Mouse (Mus musculus) E14TG2a.4 (cell line): ENCODE data around the gene Col6a5.

Experiments
- H3K27me3 ChIP-seq: 2 replicates; pipeline ENCODE4 v1.6.1; 2014; ENCODE audit warnings: low read length, control low read depth; ENCODE audit not compliant: insufficient read depth
- H3K36me3 ChIP-seq: 2 replicates; pipeline ENCODE4 v1.6.1; 2014; ENCODE audit warnings: low read length, control low read depth; ENCODE audit not compliant: insufficient read depth
- H3K4me1 ChIP-seq: replicated peaks from 2 replicates; pipeline ENCODE4 v1.6.1; 2014; ENCODE audit warnings: low read depth, low read length, control low read depth
- H3K4me3 ChIP-seq: replicated peaks from 2 replicates; pipeline ENCODE4 v1.5.1; 2014; ENCODE audit warnings: mild to moderate bottlenecking, low read length
- H3K9me3 ChIP-seq: 2 replicates; pipeline ENCODE4 v1.6.1; 2014; ENCODE audit warnings: low read length, control low read depth
- CTCF ChIP-seq: conservative IDR thresholded peaks from 2 replicates; pipeline ENCODE4 v1.5.1; 2014; ENCODE audit warnings: low read length
- NANOG ChIP-seq: IDR thresholded peaks from 2 replicates; pipeline ENCODE4 v1.6.1; 2014; ENCODE audit warnings: borderline replicate concordance, low read length, mixed read lengths
- POU5F1 ChIP-seq: IDR thresholded peaks from 2 replicates; pipeline ENCODE4 v1.6.1; 2014; ENCODE audit warnings: low read length, borderline replicate concordance

Gene Col6a5

GRCm38 (mm10) chr9:105933816-105934215, 26.6 kb downstream of the Col6a5 start:
- Histone ChIP-seq H3K4me3 (no peak overlapping the region), H3K4me1 (no peaks in the 10 kb centered on the region), H3K36me3 (no peaks in the 10 kb centered on the region), H3K9me3 (peaks cover 94% of the 10 kb centered on the region), H3K27me3 (no peaks in the 10 kb centered on the region)
- TF ChIP-seq NANOG (no peak), POU5F1 (no peak)

DNA sequence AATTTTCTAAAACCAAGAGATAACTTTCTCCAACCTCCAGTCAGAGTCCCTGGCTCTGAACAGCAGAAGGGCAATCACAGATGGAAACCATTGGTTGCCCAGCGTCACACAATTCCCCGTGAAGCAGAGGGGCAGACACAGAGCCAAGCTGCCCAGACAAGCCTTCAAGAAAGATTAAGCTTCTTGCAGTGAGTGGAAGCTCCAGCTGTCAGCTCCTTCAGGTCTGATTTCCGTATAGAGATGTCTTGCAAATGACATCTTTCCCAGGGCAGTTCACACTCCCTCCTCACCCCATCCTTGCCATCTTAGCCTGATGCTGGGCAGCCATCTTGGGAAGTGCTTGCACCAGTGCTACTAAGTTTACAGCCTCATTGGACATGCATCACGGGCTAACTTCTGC, 31.2 kb downstream of the Col6a5 start:
- Histone ChIP-seq H3K4me3 (no peak overlapping the region), H3K9me3 (peaks cover 52% of the 10 kb centered on the region), H3K4me1 (no peaks in the 10 kb centered on the region), H3K27me3 (no peaks in the 10 kb centered on the region), H3K36me3 (no peaks in the 10 kb centered on the region)
- no peak for TF ChIP-seq POU5F1
- TF ChIP-seq CTCF = no peak
- TF ChIP-seq NANOG = no peak

GRCm38 (mm10) chr9:105928406-105929071, 31.9 kb downstream of the Col6a5 start:
- Histone ChIP-seq H3K36me3 (no peaks in the 10 kb centered on the region), H3K4me1 (no peaks in the 10 kb centered on the region), H3K4me3 (no peak overlapping the region), H3K27me3 (no peaks in the 10 kb centered on the region), H3K9me3 (peaks cover 45% of the 10 kb centered on the region)
- TF ChIP-seq NANOG (no peak), POU5F1 (no peak), CTCF (no peak)

DNA sequence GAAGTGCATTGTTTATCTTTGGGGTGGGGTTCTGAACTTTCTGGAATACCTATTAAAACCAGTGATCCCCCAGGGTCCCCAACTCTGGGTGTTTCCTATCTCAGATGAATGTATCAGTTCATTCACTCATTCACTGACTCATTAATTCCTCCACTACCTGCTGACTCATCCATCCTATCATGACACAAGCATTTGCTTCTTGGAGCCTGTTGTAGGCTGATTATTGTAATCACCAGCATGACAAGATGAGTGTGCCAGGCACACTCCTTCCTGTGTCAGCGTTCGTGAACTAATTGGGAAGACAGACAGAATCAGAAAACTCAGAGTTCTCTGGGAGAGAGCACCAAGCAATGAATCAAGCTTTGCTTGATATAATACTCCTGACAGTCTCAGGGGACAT, 36.8 kb downstream of the Col6a5 start:
- Histone ChIP-seq H3K4me3 (no peak overlapping the region), H3K9me3 (no peaks in the 10 kb centered on the region), H3K27me3 (no peaks in the 10 kb centered on the region), H3K36me3 (no peaks in the 10 kb centered on the region), H3K4me1 (peaks cover under 1% of the 10 kb centered on the region; the same call in 1 of the 2 replicates)
- TF ChIP-seq NANOG (no peak), POU5F1 (no peak), CTCF (no peak)

DNA sequence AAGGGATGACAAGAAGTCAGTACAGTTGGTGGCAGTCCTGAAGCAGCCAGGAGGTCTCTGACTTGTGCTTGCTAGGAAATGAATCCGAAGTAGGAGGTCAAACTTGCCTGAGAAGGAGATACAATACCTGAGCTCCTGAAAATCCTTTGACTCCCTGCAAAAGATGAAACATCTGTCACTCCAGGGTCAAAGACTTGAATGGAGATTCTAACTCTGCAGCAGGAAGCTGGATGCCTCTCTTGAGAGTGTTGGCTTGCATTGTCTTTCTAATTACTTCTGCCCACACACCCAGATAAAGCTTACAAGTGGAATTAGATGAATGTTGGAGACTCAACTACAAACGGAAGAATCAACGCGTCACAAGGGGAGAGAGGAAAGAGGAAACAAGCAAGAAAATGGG, 45.3 kb downstream of the Col6a5 start:
- Histone ChIP-seq H3K4me1 (peaks cover 65% of the 10 kb centered on the region), H3K36me3 (peaks cover 6% of the 10 kb centered on the region; the same call in 1 of the 2 replicates), H3K4me3 (peak overlapping the region; percentile 48; the same call in 1 of the 2 replicates), H3K27me3 (no peaks in the 10 kb centered on the region), H3K9me3 (peaks cover 5% of the 10 kb centered on the region; the same call in 1 of the 2 replicates)
- TF ChIP-seq POU5F1 (no peak), NANOG (peak; percentile 65)

DNA sequence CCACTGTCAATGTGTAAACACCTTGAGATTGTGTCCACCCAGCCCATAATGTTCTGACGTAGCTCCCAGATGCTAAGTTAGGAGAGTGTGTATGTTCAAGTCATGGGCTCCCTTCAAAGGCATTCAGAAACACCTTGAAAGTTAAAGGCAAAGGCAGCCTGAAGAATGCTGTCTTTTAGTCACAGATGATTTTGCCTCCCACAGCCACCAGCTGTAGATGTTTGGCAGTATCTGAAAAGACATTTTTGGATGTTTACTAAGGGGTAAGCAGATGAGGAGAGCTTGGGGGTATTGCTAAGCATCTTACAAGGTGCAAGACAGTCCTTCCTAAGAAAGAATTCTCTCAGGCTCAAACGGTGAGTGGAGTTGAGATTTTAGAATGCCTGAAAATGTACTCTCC, 50.3 kb downstream of the Col6a5 start:
- peaks cover 52% of the 10 kb centered on the region for H3K4me1 ChIP-seq
- H3K4me3 ChIP-seq = no peak overlapping the region
- H3K9me3 ChIP-seq = peaks cover 12% of the 10 kb centered on the region
- no peaks in the 10 kb centered on the region for H3K27me3 ChIP-seq
- peaks cover 8% of the 10 kb centered on the region; the same call in 1 of the 2 replicates for H3K36me3 ChIP-seq
- TF ChIP-seq NANOG = no peak
- TF ChIP-seq POU5F1 = no peak
- TF ChIP-seq CTCF = no peak

DNA sequence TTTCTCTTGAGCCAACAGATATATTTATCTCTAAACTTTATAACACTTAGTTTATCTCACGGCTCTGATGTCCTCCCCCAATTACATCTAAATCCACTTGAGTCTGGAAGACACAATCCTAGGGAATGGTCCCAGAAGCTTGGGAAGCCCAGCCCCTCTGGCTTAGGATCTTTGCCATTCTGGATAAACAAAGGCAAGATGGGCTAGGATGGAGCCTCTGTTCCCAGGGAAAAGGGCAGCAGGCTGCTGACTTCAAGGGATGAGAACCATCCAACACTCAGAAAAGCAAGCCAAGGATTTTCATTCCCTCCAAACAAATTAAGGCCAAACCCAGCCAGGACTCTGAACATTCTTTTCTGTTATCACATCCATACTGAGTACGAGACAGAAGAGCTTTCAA, 51.1 kb downstream of the Col6a5 start:
- Histone ChIP-seq H3K27me3 (no peaks in the 10 kb centered on the region), H3K36me3 (peaks cover 8% of the 10 kb centered on the region; the same call in 1 of the 2 replicates), H3K9me3 (peaks cover 12% of the 10 kb centered on the region), H3K4me3 (no peak overlapping the region), H3K4me1 (peaks cover 45% of the 10 kb centered on the region)
- TF ChIP-seq NANOG = no peak
- TF ChIP-seq CTCF = no peak
- no peak for TF ChIP-seq POU5F1

GRCm38 (mm10) chr9:105907411-105907810, 53.0 kb downstream of the Col6a5 start:
- Histone ChIP-seq H3K9me3 (peaks cover 8% of the 10 kb centered on the region), H3K4me3 (no peak overlapping the region), H3K27me3 (no peaks in the 10 kb centered on the region), H3K4me1 (peaks cover 28% of the 10 kb centered on the region), H3K36me3 (peaks cover 8% of the 10 kb centered on the region; the same call in 1 of the 2 replicates)
- TF ChIP-seq NANOG (no peak), POU5F1 (no peak), CTCF (no peak)

- Histone ChIP-seq H3K4me1 (peaks cover 23% of the 10 kb centered on the region), H3K9me3 (no peaks in the 10 kb centered on the region), H3K36me3 (no peaks in the 10 kb centered on the region), H3K27me3 (no peaks in the 10 kb centered on the region), H3K4me3 (no peak overlapping the region)
- TF ChIP-seq NANOG = no peak
- no peak for TF ChIP-seq POU5F1
- no peak for TF ChIP-seq CTCF
Measured at GRCm38 (mm10) chr9:105887521-105887920, 72.9 kb downstream of the Col6a5 start.
